Mouse (Mus musculus): ENCODE measurements around the gene Tnnt3.

DNA sequence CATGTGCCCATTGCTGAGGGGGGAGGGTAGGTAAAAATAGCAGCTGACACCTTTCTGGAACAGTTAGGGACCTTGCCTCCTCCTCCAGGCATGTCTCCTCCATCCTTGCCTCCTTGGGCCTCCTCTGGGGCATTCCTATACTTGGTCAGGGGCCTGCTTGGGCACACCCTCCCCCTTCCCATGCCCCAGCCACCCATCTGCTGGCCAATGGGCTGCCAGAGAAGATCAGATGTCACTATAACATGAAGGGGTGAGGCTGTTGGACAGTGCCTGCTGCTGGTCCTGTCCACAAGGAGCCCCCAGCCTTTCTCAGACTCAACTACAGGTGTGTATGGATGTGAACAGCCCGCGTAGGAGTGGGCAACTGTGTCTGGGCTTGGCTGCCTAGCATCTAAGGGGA, at the start of gene Tnnt3:
- TF ChIP-seq CTCF (conservative IDR thresholded peaks at IDR 0.05; ENCODE audit: low read length) (no peak), POU5F1 (IDR thresholded peaks at IDR 0.05; ENCODE audit: borderline replicate concordance, low read length) (no peak)
